Mouse (Mus musculus) spleen, postnatal 14 days (tissue): ENCODE results near the gene Fam104a.

Source experiments
- DNase-seq, 2 experiments: peaks; one replicate each; pipeline ENCODE4 v3.0.0; 2021 to 2022; ENCODE audit warnings: low spot score in 2 of 2

Fam104a gene

DNA sequence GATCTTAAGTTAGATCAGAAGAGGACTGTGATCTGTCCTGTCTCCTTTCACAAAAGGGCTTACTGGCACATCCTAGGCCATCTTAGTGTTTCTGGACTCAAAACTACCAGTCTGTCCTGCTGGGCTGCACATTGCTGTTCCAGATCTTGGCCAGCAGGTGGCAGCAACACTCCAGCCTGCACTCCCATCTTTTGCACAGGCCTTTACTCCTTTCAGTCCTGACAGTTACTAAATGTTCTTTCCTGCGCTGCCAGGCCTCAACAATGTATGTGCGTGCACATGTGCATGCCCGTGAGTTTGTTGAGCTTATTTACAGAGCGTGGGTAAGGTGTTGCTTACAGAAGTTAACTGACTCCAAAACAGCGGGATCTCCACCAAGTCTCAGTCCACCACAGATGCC is 19.8 kb upstream of the Fam104a start:
- DNase-seq = peak; percentile 42 to 64

DNA sequence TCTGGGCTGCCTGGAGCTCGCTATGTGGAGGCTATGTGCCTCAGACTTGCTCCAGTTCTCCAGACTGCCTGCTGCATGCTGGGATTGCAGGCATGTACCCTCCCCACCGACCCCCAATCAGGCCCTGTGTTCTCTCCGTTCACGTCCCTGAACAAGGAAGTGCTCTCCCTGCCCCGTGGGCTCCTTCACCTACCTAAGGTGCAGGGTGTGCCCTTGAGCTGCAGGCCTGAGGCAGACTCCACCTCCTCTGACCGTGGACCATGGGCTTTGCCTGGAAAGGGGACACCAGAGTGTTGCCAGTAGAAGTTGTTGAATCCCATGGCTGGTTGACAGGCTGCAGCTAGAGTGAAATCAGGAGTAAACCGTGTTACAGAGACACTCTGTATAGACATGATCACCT is 15.7 kb upstream of the Fam104a start:
- DNase-seq = no peak

DNA sequence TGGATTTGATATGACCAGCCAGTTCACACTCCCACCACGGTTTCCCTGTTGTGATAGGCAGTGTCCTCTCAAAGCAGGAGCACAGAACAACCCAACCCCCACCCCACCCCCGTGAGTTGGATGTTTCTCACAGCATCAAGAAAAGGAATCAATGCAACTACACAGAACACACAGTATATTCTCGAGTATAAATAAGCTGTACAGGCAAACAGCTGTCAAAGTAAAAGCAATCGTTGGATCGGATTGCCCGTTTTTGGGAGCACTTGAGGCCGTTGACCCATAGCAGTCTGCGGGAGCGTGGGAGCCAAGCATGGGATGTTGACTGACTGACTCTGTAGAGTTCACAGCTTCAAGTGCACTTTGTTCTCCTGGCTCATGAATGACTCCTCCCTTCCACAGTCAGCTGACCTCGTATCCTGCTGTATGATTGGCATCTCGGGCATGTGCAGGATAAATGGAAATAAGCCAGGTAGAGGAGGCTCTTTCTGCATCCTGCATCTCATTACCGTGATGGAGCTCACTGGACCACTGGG is 14.1 kb upstream of the Fam104a start:
- DNase-seq = no peak

DNA sequence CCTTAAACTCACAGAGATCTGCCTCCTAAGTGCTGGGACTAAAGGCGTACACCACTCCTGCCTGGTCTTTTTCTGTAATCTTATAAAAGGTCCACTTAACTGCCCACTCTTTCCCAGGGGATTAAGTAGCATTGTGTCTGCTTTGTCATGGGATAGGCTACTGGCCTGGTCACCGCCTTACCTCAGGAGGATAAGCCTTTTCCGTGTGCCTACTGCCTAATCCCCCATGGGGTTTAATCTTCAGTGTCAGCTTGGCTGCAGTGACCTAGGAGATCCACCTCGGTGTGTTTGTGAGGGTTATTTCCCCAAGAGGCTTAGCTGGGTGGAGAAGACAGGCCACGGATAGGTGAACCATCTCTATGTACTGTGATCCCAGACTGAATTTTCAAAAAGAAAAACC is 13.6 kb upstream of the Fam104a start:
- DNase-seq = no peak

DNA sequence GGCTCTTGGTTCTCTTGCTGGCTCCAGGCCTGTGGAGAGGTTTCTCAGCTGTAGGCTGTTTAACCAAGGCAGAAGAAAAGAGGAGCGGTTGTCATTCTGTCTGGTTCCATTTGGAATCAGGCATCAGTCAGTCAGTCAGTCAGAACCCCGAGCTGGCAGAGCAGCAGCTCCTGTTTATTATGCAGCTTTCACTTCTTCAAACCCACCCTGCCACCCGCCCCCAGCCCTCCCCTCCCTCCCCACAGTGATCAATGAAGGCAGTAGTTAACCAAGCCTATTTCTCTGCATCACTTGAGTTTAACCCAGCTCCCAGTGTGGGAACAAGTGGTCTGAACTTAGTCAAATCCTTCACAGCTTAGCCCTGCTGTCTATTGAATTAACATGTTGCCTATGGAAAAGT is 7.9 kb upstream of the Fam104a start:
- no peak for DNase-seq

DNA sequence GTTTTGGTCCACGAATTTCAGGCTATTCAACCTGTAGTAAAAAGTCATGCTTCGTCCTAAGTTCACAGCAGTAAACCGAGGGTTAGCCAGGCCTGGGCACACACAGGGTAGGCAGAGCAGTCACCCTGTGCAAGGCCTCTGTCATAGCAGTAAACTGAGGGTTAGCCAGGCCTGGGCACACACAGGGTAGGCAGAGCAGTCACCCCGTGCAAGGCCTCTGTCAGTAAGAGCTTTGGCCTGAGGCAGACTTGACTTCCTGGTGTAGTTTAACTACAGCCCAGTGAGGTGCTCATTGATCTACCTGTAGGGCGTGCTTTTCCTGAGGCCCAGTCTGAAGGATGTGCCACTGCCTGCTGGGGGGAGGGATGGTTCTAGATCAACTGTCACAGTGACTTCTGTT is 7.4 kb upstream of the Fam104a start:
- no peak for DNase-seq

DNA sequence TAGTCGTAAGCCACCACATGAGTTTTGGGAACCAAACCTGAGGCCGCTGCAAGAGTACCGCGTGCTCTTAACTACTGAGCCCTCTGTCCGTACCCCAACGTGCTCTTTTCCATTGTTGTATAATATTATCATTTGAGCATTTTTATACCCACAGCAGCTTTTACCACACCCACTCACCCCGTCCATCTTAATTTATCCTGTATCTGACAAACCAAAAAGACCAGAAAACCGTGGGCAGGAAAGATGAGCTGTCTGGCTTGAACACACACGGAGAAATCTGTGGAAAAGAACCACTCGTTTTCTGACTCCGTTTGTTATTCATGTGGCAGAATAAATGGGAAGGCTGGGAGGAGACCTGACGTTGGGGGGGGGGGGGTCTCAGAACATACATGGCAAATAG is 6.6 kb upstream of the Fam104a start:
- DNase-seq = no peak

DNA sequence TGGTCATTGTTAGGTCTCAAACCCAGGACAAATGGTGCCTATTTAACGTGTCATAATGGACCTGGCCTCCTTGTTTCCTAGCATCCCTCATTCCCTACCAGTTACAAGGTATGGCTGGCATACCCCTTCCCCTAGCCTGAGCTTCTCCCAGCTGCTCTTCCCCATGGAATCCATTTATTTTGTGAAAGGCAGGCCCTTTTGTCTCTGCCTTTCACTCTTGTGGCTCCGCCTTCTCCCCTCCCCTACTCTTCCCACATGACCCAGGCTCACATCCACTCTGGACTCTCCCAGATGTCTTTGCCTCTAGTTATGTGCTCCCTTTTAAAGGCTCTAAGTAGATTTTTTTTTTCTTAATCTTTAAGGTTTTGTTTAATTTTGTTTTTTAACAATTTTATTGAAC is 3.1 kb upstream of the Fam104a start:
- no peak for DNase-seq

DNA sequence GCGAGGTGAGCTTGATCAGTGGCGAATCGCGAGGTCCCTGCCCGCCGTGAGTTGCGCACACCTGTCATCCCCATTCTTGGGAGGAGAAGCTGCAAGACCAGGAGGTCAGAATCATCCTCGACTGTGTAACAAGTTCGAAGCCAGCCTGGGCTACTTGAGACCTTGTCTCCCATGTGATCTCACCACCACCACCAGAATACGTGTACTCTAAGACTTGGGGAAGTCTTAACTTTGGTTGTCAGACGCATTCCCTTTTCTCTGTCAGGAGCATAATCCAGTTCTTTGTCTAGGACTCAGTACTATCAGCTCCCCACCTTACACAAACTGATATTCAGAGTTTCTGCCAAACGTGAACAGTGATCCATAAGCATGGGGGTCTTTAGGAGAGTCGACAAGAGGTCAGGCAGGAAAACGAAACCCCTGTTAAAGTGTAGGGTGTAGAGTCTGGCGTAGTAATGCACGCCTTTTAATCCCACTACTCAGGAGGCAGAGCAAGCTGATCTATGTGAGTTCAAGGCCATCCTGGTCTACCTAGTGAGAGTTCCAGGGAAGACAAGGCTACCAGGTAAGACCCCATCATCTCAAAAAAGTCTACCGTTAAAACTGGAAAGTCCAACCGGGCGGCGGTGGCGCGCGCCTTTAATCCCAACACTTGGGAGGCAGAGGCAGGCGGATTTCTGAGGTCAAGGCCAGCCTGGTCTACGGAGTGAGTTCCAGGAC is 912 bp upstream of the Fam104a start:
- no peak for DNase-seq

DNA sequence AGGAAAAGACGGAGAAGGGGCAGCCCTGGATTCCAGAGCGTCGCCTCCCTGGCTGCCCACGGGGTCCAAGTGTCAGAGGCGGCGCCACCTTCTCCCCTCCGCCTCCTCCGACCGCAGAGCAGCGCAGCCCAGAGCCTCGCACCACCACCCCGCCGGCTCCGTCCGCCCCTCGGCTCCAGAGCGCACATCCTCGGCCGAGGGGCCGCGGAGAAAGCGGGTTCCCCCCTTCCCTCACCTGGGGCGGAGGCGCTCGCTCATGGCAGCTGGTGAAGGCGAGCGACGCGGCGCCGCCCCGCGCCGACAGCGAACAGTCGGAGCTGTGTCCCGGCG is 363 bp downstream of the Fam104a start:
- no peak for DNase-seq

DNA sequence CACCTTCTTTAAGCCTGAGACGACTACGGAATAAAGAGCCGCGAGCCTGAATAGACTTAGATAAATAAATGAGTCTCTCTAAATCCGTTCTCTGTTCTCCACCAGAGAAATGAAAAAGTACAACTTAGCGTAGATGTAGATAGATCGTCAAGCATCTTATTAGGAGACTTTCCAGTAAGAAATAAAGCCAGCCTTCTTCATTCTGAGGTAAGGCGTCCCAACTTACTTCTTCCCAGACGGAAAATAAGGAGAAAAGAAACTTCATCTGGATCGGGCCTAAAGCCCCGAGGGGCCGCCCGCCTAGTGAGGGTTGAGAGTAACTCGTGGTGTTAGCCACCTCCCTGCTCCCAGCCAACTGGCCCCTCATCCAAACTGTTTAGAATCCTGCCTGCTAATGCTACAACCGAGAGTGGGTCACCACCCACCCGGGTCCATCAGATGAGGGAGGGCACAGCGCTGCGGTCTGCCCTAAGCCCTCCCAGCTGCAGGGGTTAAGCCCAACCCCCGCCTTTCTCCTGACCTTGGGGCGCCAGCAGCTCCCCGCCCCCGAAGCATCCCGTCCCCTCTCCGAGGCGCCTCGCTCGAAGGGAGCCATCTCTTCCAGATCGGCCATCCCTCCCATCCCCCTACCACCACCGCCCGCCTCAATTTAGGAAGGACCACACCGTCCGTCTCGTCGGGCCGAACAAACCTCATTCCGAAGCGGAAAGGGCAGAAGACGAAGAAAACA is 893 bp downstream of the Fam104a start:
- peak; percentile 34 to 46 for DNase-seq

DNA sequence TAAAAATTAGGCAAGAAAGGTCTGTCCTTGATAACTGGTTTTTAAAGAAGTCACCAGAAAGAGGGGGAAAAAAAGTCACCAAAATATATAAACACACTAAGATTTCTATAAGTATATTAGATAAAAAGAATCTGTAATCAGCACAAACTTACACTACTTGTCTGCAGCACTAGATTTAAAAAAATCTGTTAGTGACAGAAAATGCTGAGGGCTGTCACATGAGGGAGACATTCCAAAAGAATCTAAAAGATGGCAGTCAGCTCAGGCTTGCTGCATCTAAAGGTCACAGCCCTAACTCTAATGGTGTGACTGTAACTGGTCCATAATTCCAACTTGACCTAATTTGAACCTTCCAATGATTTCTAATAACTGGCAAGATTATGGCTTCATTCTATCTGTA is 2.0 kb downstream of the Fam104a start:
- DNase-seq = no peak

DNA sequence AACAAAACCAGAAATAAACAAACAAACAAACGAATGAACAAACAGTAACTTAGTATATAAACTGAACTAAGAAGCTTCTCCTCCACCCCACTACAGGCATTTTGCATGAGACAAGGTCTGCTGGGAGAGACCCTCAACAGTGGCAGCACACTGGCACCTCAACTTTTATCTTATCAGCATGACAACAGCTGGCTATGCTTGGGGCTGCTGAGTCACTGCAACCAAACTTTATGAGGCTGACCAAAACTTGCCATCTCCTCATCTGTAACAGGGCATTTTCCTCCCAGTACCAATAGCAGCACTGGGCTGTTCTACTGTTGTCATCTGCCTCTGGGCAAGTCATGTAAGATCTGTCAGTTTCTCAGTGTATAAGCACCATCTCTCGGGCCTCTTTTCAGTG is 3.0 kb downstream of the Fam104a start:
- DNase-seq = no peak

DNA sequence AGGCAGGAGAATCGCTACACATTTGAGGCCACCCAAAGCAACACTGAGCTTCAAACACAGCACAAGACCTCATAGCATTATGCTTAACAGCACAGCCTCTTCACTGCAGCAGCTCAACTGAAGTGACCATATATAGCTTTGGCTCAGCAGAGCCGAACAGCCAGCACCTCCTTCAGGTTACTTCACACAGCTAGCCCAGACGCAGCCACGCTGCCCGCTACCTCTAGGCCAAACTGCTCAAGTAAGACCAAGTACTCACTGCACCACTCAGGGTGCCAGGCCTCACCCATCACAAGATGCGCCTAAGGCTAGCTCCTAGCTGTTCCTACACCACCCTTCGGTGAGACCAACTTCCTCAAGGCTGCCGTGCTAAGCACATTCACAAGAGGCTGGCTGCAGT is 5.6 kb downstream of the Fam104a start:
- DNase-seq = no peak

DNA sequence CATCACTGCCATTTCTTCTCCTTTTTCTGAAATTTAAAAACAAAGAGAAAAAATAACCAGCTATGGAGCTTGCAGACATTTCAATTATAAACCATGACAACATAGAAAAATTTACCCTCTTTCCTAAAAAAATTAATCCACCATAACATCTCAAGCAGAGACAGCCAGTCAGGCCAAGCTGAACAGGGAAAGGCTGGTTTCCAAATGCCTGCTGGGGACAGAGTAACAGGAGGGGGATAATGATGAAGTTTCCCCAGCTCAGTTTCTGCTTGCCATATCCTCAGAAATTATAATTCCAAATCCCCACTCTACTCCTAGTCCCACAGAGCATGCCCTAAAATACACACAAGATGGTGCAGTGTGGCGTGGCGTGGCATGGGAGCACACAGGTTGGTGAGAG is 6.6 kb downstream of the Fam104a start:
- no peak for DNase-seq

DNA sequence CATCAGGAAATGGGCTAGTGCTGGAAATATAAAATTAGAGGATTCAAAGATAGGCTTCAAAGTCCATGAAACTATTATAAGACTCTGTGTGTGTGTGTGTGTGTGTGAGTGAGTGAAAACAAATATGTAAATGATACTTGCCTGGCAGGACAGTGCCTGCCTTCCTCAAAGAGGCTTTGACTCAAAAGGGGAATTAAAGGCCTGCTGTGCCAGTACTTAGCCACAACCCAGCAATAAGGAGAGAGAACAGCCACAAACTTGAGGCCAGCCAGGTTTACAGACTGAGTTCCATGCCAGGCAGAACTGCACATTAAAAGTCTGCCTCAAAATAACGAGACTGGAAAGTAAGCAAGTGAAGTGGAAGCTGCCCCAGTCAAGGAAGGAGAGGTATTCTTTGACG is 7.1 kb downstream of the Fam104a start:
- DNase-seq = no peak

DNA sequence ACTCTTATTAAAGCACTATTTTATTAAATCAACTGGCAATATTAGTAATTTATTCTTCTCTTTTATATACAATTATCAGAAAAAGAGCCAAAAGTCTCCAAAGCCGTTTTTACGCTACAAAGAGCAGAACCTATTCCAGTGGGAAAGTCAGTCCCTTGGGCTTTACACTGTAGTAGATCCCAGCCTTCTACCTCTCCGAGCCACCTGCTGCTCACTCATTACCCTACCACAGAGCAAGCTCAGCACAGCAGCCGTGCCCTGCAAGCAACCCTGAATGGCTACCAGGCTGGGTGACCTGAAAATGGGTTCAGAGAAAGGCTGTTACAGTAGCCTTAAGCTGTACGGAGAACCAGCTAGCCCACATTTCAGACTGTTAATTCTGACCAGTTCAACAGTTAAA is 9.4 kb downstream of the Fam104a start:
- DNase-seq = no peak

DNA sequence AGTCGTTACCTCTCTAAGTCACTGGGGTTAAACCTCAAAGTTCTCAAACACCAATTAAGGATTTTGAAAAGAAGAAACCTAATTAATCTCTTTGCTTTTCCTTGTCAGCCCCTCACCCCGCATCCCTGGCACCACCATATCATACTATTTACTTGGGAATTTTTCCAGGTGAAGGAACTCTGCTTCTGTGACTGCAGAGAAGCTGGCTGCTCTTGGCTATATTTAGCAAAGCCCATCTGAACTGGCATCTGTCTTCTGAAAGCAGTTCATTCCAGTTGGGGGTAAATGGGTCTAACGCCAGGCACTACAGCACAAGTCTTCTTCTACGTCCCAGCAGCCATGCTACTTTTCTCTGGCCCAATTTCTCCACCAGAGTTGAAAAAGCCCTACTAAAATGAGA is 10.3 kb downstream of the Fam104a start:
- DNase-seq = no peak

DNA sequence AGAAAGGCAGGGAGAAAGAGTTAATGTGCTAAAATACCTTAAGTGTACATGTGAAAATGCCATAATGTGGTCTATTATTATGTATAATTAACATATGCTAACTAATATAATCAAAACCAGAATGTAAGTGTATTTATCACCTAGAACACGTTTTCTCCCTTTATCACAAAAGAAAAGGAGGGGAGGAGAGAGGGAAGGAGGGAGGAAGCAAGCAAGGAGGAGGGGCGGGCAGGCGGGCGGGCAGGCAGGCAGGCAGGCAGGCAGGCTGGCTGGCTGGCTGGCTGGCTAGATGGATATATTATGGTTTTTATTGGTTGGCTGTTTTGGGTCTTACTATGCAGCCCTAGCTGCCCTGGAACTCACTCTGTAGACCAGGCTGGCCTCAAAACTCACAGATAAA is 14.2 kb downstream of the Fam104a start:
- DNase-seq = no peak

DNA sequence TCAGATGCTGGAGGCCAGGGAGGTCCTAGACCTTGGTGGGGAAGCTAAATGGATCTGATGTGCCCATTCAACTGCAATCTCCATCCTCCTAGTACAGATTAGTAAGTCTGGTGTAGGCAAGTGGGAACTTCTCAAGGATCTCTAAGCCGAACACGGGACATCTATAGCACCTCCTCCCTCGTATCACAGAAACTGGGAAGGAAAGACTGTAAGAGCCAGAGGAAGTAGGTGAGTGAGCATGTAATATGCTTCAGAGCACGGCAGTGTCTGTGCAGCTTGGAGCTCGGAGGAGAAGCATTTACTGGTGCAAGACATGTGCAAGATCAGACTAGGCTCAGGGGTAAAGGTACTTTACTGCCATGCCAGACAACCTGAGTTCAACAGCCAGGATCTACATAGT is 15.1 kb downstream of the Fam104a start:
- DNase-seq = no peak

DNA sequence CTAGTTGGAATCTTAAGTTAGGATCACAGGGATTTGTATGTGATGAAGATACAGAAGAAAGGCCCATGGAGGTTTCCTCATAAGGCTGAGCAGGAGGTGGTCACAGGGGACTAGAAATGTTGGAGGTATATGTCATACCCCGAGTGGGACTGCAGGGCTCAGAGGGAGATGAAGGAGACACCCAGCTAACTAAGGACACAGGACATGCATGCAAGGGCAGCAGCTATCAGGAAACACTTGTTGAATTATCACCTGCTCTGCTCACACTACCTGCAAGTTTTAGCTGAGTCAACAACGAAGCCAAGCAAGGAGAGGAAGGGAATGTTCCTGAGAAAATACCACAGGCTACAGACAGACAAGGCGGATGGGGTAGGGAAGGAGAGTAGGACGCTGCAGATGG is 16.3 kb downstream of the Fam104a start:
- DNase-seq = no peak

DNA sequence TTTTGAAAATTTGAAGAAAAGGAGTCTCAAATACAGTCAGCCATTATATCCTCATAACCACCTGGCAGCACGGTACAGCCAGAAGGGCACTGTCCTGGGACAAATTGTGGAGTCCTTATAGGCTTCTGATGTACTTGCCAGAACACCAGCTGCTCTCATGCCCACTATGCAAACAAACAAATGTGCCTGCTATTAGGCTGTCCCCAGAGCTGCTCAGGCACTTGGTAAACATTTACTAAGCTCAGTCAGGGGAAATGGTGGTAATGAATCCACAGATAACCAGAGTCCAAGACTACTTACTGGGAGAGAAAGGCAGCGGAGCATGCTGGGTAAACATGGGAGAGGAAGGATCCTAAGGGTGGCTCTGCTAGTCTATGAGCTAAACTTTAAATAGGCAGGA is 16.8 kb downstream of the Fam104a start:
- DNase-seq = no peak

DNA sequence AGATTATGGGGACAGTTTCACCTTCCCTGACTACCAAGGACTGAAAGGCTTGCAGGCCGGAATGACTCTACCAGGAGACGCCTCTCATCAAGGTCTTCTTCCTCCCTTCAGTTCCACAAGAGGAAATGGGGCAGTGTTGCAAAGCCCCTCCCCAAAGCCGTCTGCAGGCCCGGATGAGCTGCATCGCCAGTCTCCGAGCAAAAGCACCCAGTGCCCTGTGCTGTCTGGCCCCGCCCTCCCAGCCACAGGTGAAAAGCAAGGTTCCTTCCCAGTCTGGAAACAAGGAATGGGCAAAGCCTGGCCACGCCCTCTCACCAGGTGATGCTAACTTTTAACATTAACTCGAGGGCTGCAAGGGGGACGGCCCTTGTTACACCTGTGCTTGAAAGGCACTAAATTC is 17.3 kb downstream of the Fam104a start:
- no peak for DNase-seq

DNA sequence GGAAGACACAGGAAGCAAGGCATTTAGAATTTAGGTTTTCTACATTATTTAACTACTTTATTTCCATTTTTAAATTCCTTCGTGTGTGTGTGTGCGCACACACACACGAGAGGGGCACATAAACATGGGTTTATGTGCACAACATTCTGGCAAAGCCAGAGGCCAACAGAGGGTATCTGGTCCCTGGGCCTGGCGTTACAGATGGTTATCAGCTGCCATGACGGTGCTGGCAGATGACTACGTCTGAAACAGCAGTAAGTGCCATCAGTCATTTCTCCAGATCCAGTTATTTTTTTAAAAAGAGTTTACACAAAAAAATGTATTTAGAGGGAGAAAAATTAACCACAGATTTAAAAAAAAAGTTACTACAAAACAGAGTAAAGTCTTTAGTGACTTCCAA is 17.8 kb downstream of the Fam104a start:
- DNase-seq = no peak
